Mouse (Mus musculus): Measurements from ENCODE around the gene Vcp.

GRCm38 (mm10) chr4:42941396-42941795 lies 58.9 kb downstream of the Vcp start:
- no peak for TF ChIP-seq POLR2A (IDR thresholded peaks at IDR 0.05; ENCODE audit: borderline replicate concordance, extremely low read depth, low read depth, low read length)
- no peak for TF ChIP-seq CTCF (IDR thresholded peaks at IDR 0.05; ENCODE audit: insufficient read depth, low read length)

Data from lung, adult 2 months (tissue).